Mouse (Mus musculus) B cell, adult 2 months (primary cell): Measurements from ENCODE around the gene Nuak1.

Experiments
- DNase-seq, 2 experiments: peaks; one replicate each; pipeline ENCODE4 v3.0.0; 2022

Nuak1 gene

DNA sequence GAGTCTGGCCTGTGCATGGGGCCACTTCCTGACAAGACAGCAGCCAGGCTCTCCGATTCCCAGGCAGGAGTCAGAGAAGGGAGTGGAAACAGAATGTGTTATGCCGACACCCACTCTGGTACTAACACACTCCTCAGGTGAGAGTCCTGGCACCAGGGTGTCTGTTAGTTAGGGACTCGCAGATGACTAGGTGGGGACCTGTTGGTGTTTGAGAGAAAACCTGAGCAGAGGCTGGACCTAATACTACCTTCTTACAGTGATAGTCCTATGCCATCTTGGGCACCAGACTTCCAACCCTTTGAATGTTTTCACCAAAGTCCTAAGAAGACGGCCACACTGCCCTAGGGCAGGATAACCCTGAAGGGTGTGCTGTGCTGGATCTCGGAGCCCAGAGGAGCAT is 111.1 kb downstream of the Nuak1 start:
- DNase-seq: no peak

DNA sequence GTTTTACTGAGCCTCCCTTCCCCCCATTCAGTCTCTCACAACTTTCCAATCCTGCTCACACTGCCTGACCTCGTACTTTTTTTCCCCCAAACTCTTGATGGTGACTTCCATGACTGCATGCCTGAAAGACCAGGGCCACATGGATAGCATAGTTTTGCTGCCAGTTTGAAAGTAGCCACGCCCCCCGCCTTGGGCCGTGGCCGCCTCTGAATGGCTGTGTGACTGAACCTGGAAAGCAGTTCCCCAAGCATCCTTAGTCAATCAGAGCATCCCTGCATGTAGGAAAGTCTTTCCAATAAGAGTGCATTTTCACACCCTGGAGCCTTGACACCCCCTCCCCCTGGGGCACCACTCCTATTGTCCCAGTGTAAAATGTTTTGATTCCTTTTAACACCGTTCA is 116.4 kb downstream of the Nuak1 start:
- DNase-seq: no peak
